Mouse (Mus musculus): ENCODE measurements around the gene Cmtm5. TPM values are rescaled to one million over a fixed set of nuclear protein-coding genes. Genes with fewer than 3 reads are reported as not detected.
A peak's percentile ranks its signal among the peaks of the same experiment; 100 is the strongest.

Cmtm5 gene
- total and polyA plus RNA-seq, 2 experiments = not detected

DNA sequence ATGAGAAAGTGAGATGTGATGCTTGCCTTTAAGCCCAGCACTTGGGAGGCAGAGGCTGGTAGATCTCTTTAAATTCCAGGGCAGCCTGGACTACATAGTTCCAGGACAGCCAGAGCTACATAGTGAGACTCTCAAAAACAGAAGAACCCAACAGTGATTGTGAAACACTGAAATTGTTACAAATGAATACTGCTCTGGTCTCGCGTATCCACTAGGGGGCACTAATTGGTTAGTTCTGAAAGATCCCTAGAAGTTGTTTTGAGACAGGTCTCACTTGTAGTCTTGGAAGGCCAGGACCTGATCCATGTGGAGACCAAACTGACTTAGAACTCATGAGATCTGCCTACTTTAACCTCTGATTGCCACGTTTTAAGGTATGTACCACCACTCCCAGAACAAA, 35.7 kb upstream of the Cmtm5 start:
- no peak overlapping the region for H3K27ac ChIP-seq (replicated peaks; ENCODE audit: insufficient read depth, low read depth, low read length)
- DNase-seq (ENCODE audit: extremely low read depth, low read depth, low spot score) = peak; percentile 80
- peaks cover 5% of the 10 kb centered on the region for H3K4me1 ChIP-seq (ENCODE audit: control insufficient read depth, insufficient read depth, low read length)
- no peak for TF ChIP-seq POLR2A (IDR thresholded peaks at IDR 0.05; ENCODE audit: extremely low read depth, insufficient read depth, low read length)
- peak; percentile 56 for TF ChIP-seq CTCF (IDR thresholded peaks at IDR 0.05; ENCODE audit: low read depth, low read length)
- no peaks in the 10 kb centered on the region for H3K27me3 ChIP-seq (ENCODE audit: control insufficient read depth, insufficient read depth, low read length)
- peaks cover 26% of the 10 kb centered on the region for H3K36me3 ChIP-seq (ENCODE audit: control insufficient read depth, insufficient read depth, low read length)
- no peaks in the 10 kb centered on the region for H3K79me2 ChIP-seq (ENCODE audit: control insufficient read depth, insufficient read depth, low read length)
- no peak overlapping the region for H3K9ac ChIP-seq (ENCODE audit: low read depth, low read length)
- H3K4me3 ChIP-seq (ENCODE audit: insufficient read depth, low read depth, low read length) = no peak overlapping the region
- 2% methylated on average over 3 of the region's 3 CpGs for WGBS

GRCm38 (mm10) chr14:54903641-54904040, 32.4 kb upstream of the Cmtm5 start:
- Histone ChIP-seq H3K27me3 (ENCODE audit: control insufficient read depth, insufficient read depth, low read length) (no peaks in the 10 kb centered on the region), H3K9ac (ENCODE audit: low read depth, low read length) (no peak overlapping the region), H3K4me1 (ENCODE audit: control insufficient read depth, insufficient read depth, low read length) (peaks cover 1% of the 10 kb centered on the region; the same call in 1 of the 2 replicates), H3K27ac (replicated peaks; ENCODE audit: insufficient read depth, low read depth, low read length) (no peak overlapping the region), H3K79me2 (ENCODE audit: control insufficient read depth, insufficient read depth, low read length) (no peaks in the 10 kb centered on the region), H3K4me3 (ENCODE audit: insufficient read depth, low read depth, low read length) (no peak overlapping the region), H3K36me3 (ENCODE audit: control insufficient read depth, insufficient read depth, low read length) (no peaks in the 10 kb centered on the region; the same call in 1 of the 2 replicates)
- no peak for DNase-seq (ENCODE audit: extremely low read depth, low read depth, low spot score)
- TF ChIP-seq POLR2A (IDR thresholded peaks at IDR 0.05; ENCODE audit: extremely low read depth, insufficient read depth, low read length) (no peak), CTCF (IDR thresholded peaks at IDR 0.05; ENCODE audit: low read depth, low read length) (no peak)
- 95% methylated on average over 4 of the region's 4 CpGs for WGBS

GRCm38 (mm10) chr14:54908682-54909081, 27.4 kb upstream of the Cmtm5 start:
- Histone ChIP-seq H3K36me3 (ENCODE audit: control insufficient read depth, insufficient read depth, low read length) (no peaks in the 10 kb centered on the region), H3K4me1 (ENCODE audit: control insufficient read depth, insufficient read depth, low read length) (no peaks in the 10 kb centered on the region), H3K79me2 (ENCODE audit: control insufficient read depth, insufficient read depth, low read length) (no peaks in the 10 kb centered on the region)

GRCm38 (mm10) chr14:54912109-54912850, 23.8 kb upstream of the Cmtm5 start:
- no peak overlapping the region for H3K27ac ChIP-seq (replicated peaks; ENCODE audit: insufficient read depth, low read depth, low read length)
- H3K79me2 ChIP-seq (ENCODE audit: control insufficient read depth, insufficient read depth, low read length) = no peaks in the 10 kb centered on the region
- H3K9ac ChIP-seq (ENCODE audit: low read depth, low read length) = peak overlapping the region; percentile 64
- H3K4me3 ChIP-seq (ENCODE audit: insufficient read depth, low read depth, low read length) = peak overlapping the region; percentile 61
- WGBS = 9% methylated on average over 59 of the region's 69 CpGs
- H3K27me3 ChIP-seq (ENCODE audit: control insufficient read depth, insufficient read depth, low read length) = peaks cover 13% of the 10 kb centered on the region
- no peaks in the 10 kb centered on the region for H3K36me3 ChIP-seq (ENCODE audit: control insufficient read depth, insufficient read depth, low read length)
- DNase-seq (ENCODE audit: extremely low read depth, low read depth, low spot score) = no peak
- no peaks in the 10 kb centered on the region for H3K4me1 ChIP-seq (ENCODE audit: control insufficient read depth, insufficient read depth, low read length)
- TF ChIP-seq POLR2A (IDR thresholded peaks at IDR 0.05; ENCODE audit: extremely low read depth, insufficient read depth, low read length) (no peak), CTCF (IDR thresholded peaks at IDR 0.05; ENCODE audit: low read depth, low read length) (no peak)

More at GRCm38 (mm10) chr14:54908682-54909081, 27.4 kb upstream of the Cmtm5 start:
- no peak for DNase-seq (ENCODE audit: extremely low read depth, low read depth, low spot score)
- TF ChIP-seq POLR2A (IDR thresholded peaks at IDR 0.05; ENCODE audit: extremely low read depth, insufficient read depth, low read length) (no peak), CTCF (IDR thresholded peaks at IDR 0.05; ENCODE audit: low read depth, low read length) (no peak)
- Histone ChIP-seq H3K27ac (replicated peaks; ENCODE audit: insufficient read depth, low read depth, low read length) (no peak overlapping the region), H3K4me3 (ENCODE audit: insufficient read depth, low read depth, low read length) (no peak overlapping the region), H3K27me3 (ENCODE audit: control insufficient read depth, insufficient read depth, low read length) (peaks cover 13% of the 10 kb centered on the region), H3K9ac (ENCODE audit: low read depth, low read length) (no peak overlapping the region)
- WGBS = 75% methylated on average over 7 of the region's 7 CpGs

DNA sequence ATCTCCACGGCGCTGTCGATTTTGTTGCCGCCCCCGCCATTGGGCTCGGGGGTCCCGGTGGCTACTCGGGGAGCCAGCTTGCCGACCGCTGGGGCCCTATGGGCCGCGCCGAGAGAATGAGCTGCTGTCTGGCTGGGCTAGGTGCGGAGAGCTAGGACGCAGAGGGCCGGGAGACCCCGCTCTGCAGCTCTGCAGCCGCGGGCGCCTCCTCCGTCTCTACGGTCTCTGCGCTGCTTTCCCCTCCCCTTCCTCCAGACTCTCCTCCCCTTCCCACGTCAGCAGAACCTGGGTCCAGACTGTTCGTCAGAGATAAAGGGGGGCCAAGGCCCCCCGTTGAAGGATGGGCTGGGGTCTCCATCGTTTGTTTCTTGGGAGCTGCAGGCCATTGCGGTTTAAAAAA, 23.2 kb upstream of the Cmtm5 start, which contains the start of gene Slc22a17:
Slc22a17 (minus strand) TSS at position 247 of the 400 bp plus-strand sequence.
- no peak for DNase-seq (ENCODE audit: extremely low read depth, low read depth, low spot score)
- H3K27ac ChIP-seq (replicated peaks; ENCODE audit: insufficient read depth, low read depth, low read length) = no peak within 1 kb of the TSS
- peak within 1 kb of the TSS; percentile 64 for H3K9ac ChIP-seq (ENCODE audit: low read depth, low read length)
- 1% methylated on average over 28 of the region's 28 CpGs for WGBS
- peak within 1 kb of the TSS; percentile 61 for H3K4me3 ChIP-seq (ENCODE audit: insufficient read depth, low read depth, low read length)
- H3K36me3 ChIP-seq (ENCODE audit: control insufficient read depth, insufficient read depth, low read length) = no peaks in the 10 kb centered on the region
- TF ChIP-seq POLR2A (IDR thresholded peaks at IDR 0.05; ENCODE audit: extremely low read depth, insufficient read depth, low read length) (0 out of 2 replicates have a peak, but pooled peaks have one; percentile 21), CTCF (IDR thresholded peaks at IDR 0.05; ENCODE audit: low read depth, low read length) (no peak)
- H3K27me3 ChIP-seq (ENCODE audit: control insufficient read depth, insufficient read depth, low read length) = peaks cover 13% of the 10 kb centered on the region
- no peaks in the 10 kb centered on the region for H3K79me2 ChIP-seq (ENCODE audit: control insufficient read depth, insufficient read depth, low read length)
- no peaks in the 10 kb centered on the region for H3K4me1 ChIP-seq (ENCODE audit: control insufficient read depth, insufficient read depth, low read length)

GRCm38 (mm10) chr14:54913343-54913742, 22.7 kb upstream of the Cmtm5 start:
- TF ChIP-seq POLR2A (IDR thresholded peaks at IDR 0.05; ENCODE audit: extremely low read depth, insufficient read depth, low read length) (no peak), CTCF (IDR thresholded peaks at IDR 0.05; ENCODE audit: low read depth, low read length) (no peak)
- 33% methylated on average over 10 of the region's 10 CpGs for WGBS

More at GRCm38 (mm10) chr14:54913343-54913742, 22.7 kb upstream of the Cmtm5 start:
- Histone ChIP-seq H3K27me3 (ENCODE audit: control insufficient read depth, insufficient read depth, low read length) (peaks cover 13% of the 10 kb centered on the region), H3K79me2 (ENCODE audit: control insufficient read depth, insufficient read depth, low read length) (no peaks in the 10 kb centered on the region), H3K4me1 (ENCODE audit: control insufficient read depth, insufficient read depth, low read length) (no peaks in the 10 kb centered on the region), H3K9ac (ENCODE audit: low read depth, low read length) (no peak overlapping the region), H3K36me3 (ENCODE audit: control insufficient read depth, insufficient read depth, low read length) (no peaks in the 10 kb centered on the region), H3K4me3 (ENCODE audit: insufficient read depth, low read depth, low read length) (peak overlapping the region; percentile 61), H3K27ac (replicated peaks; ENCODE audit: insufficient read depth, low read depth, low read length) (no peak overlapping the region)
- no peak for DNase-seq (ENCODE audit: extremely low read depth, low read depth, low spot score)
